Mouse (Mus musculus) forebrain, postnatal 0 days (tissue): ENCODE measurements around the gene Garem2. TPM values are rescaled to one million over a fixed set of nuclear protein-coding genes. Genes with fewer than 3 reads are reported as not detected.

Experiments used
- ATAC-seq: fragments of 200-750 bp; cut with Nextera tagmentation; 2 replicates; pipeline ENCODE4 v1.8.0; 2017; ENCODE audit warnings: mild to moderate bottlenecking, moderate library complexity
- DNase-seq: peaks from one replicate; pipeline ENCODE4 v3.0.0-alpha.2; 2015
- H3K27ac ChIP-seq: fragments of 300-500 bp; sonication (generic); 2 replicates; pipeline ENCODE4 v1.5.1; 2014; ENCODE audit warnings: low read depth, mild to moderate bottlenecking, antibody characterized with exemption, low read length, moderate library complexity, mixed read lengths
- H3K27me3 ChIP-seq: fragments of 300-500 bp; sonication (generic); 2 replicates; pipeline ENCODE4 v1.6.1; 2014; ENCODE audit warnings: mild to moderate bottlenecking, low read length, mixed read lengths; ENCODE audit not compliant: insufficient read depth
- H3K36me3 ChIP-seq: fragments of 300-500 bp; sonication (generic); 2 replicates; pipeline ENCODE4 v1.6.1; 2014; ENCODE audit warnings: mild to moderate bottlenecking, moderate library complexity; ENCODE audit not compliant: insufficient read depth
- H3K4me1 ChIP-seq: fragments of 300-500 bp; sonication (generic); 2 replicates; pipeline ENCODE4 v1.6.1; 2014; ENCODE audit warnings: antibody characterized with exemption; ENCODE audit not compliant: insufficient read depth
- H3K4me2 ChIP-seq: fragments of 300-500 bp; sonication (generic); 2 replicates; pipeline ENCODE4 v1.6.1; 2014; ENCODE audit warnings: low read depth, mild to moderate bottlenecking, moderate library complexity
- H3K4me3 ChIP-seq: fragments of 300-500 bp; sonication (generic); 2 replicates; pipeline ENCODE4 v1.5.1; 2014; ENCODE audit warnings: low read depth, low read length, mixed read lengths
- H3K9ac ChIP-seq: fragments of 300-500 bp; sonication (generic); 2 replicates; pipeline ENCODE4 v1.6.1; 2014; ENCODE audit warnings: mild to moderate bottlenecking
- H3K9me3 ChIP-seq: fragments of 300-500 bp; sonication (generic); 2 replicates; pipeline ENCODE4 v1.6.1; 2016; ENCODE audit warnings: low read length
- CTCF ChIP-seq: sonication (generic); IDR thresholded peaks from 2 replicates; pipeline ENCODE4 v1.5.1; 2016; ENCODE audit warnings: antibody characterized with exemption, control low read depth, low read depth
- WGBS: fragments of 180-500 bp; shearing (Covaris S2); extraction: QIAGEN DNeasy Blood & Tissue Kit; methylation state at CpG from one replicate; pipeline ENCODE4 v1.1.7; 2014; 5-methylcytosine and 5-hydroxymethylcytosine counted together
- polyA plus RNA-seq: library from polyadenylated mRNA; unstranded; fragments of >200 nt; fragmentation: Nextera tagmentation; extraction: Ambion mirVana; gene quantifications from 2 replicates; pipeline ENCODE4 v1.2.1, GENCODE M21; 2015
- total RNA-seq: library from RNA; depleted of rRNA; stranded (reverse); fragments of >200 nt; gene quantifications from 2 replicates; pipeline ENCODE4 v1.2.3, GENCODE M21; 2014

Gene Garem2
- total and polyA plus RNA-seq, 2 experiments from 2014 or later = 7.2 to 10.4 TPM

DNA sequence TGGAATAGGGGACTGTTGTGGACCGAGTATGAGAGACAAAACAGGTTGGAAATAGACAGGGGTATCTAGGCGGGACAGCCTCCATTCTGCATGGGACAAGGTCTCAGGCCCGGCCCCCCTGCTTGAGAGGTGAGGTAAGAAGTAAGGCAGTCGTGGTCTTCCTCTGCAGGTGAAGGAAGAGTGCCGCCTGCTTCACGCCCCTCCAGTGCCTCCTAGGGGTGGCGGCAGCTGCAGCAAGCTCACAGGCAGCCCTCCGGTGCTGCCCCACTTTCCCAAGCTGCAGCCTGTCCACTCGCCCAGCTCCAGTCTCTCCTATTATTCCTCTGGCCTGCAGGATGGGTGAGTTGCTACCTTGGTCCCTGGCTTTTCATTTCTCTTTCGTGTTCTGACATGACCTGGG is 10.8 kb downstream of the Garem2 start:
- peak; percentile 39 for TF ChIP-seq CTCF
- DNase-seq = no peak
- no peaks in the 10 kb centered on the region for H3K27me3 ChIP-seq
- no peak overlapping the region for H3K9ac ChIP-seq
- no peaks in the 10 kb centered on the region for H3K9me3 ChIP-seq
- no peak overlapping the region for H3K4me3 ChIP-seq
- no peak overlapping the region for H3K4me2 ChIP-seq
- H3K36me3 ChIP-seq = peaks cover 28% of the 10 kb centered on the region
- no peaks in the 10 kb centered on the region for H3K4me1 ChIP-seq
- no peak for ATAC-seq
- H3K27ac ChIP-seq = no peak overlapping the region
- WGBS = 41% methylated on average over 10 of the region's 10 CpGs

DNA sequence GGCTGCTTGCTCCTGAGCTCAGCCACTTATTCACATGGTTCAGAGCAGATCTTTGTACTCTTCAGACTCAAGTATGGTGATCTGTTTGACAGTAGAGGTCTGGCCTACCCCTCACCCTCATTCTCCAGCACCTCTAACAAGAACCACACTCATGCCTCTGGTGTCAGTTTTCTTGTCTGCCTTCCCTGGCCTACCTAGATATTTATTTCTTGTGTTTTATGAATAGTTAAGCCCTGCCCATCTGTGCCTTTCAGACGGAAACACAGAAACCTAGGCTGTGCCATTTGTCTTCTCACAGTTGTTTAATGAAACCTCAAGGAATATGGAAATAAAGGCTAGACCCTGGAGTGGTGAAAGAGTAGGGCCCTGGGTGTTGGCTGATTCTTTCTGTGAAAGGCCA is 13.1 kb downstream of the Garem2 start:
- Histone ChIP-seq H3K27me3 (no peaks in the 10 kb centered on the region), H3K27ac (no peak overlapping the region), H3K36me3 (peaks cover 50% of the 10 kb centered on the region), H3K9ac (no peak overlapping the region), H3K4me2 (no peak overlapping the region), H3K9me3 (no peaks in the 10 kb centered on the region), H3K4me1 (no peaks in the 10 kb centered on the region), H3K4me3 (no peak overlapping the region)
- ATAC-seq = no peak
- WGBS = 81% methylated on average over 1 of the region's 1 CpGs
- no peak for TF ChIP-seq CTCF
- DNase-seq = no peak

DNA sequence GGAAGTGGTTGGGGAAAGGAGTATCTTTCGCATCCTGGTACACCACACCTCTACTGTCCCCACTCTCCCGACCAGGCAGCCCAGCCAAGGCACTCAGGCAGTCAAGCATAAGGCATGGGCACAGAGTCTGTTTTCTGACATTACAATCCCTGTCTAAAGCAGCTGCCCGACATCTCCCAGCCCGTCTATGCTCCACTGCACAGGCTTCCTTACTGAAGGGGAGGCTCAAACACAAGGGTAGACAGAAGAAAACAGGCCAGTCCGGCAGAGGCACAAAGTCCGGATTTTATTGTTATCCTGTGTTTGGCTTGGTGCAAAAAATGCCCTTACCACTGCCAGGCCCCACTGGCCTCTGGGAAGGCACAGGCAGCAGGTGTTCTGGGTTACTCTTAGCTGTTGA is 14.2 kb downstream of the Garem2 start:
- Histone ChIP-seq H3K27me3 (no peaks in the 10 kb centered on the region), H3K36me3 (peaks cover 61% of the 10 kb centered on the region), H3K9me3 (no peaks in the 10 kb centered on the region), H3K4me3 (no peak overlapping the region), H3K27ac (no peak overlapping the region), H3K4me1 (no peaks in the 10 kb centered on the region), H3K4me2 (no peak overlapping the region), H3K9ac (no peak overlapping the region)
- no peak for ATAC-seq
- DNase-seq = no peak
- no peak for TF ChIP-seq CTCF
- 85% methylated on average over 6 of the region's 6 CpGs for WGBS

DNA sequence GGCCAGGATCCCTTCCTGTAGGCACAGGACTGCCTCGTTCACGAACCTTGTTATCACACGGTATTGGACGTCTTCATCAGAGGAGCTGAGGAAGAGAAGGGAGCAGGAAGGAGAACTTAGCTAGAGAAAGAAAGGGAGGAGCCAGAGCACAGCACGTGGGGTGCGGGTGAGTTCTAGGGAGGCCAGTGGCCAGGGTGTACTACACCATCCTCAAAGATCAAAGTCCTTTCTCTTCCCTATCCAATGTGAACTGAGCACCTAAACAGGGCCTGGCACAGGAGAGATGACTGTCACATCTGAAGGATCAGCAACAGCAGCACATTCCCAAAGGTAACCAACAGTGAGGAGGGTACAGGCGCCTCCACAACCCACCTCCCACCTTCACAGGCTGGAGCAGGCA is 15.1 kb downstream of the Garem2 start:
- Histone ChIP-seq H3K9me3 (no peaks in the 10 kb centered on the region), H3K27ac (no peak overlapping the region), H3K4me3 (no peak overlapping the region), H3K4me2 (no peak overlapping the region), H3K9ac (no peak overlapping the region), H3K27me3 (no peaks in the 10 kb centered on the region), H3K36me3 (peaks cover 70% of the 10 kb centered on the region), H3K4me1 (no peaks in the 10 kb centered on the region)
- ATAC-seq (no peak), DNase-seq (no peak)
- 83% methylated on average over 7 of the region's 7 CpGs for WGBS
- TF ChIP-seq CTCF = no peak

- no peak for TF ChIP-seq CTCF
These were observed 17.5 kb downstream of the Garem2 start for GRCm38 (mm10) chr5:30122481-30122880.

GRCm38 (mm10) chr5:30125587-30125986 is 20.6 kb downstream of the Garem2 start:
- Histone ChIP-seq H3K36me3 (peaks cover 84% of the 10 kb centered on the region), H3K4me3 (no peak overlapping the region), H3K9me3 (no peaks in the 10 kb centered on the region), H3K4me2 (no peak overlapping the region), H3K27ac (no peak overlapping the region), H3K27me3 (no peaks in the 10 kb centered on the region), H3K4me1 (no peaks in the 10 kb centered on the region), H3K9ac (no peak overlapping the region)
- no peak for ATAC-seq
- 43% methylated on average over 5 of the region's 5 CpGs for WGBS
- DNase-seq = peak; percentile 47
- TF ChIP-seq CTCF = peak; percentile 71

More at GRCm38 (mm10) chr5:30122481-30122880, 17.5 kb downstream of the Garem2 start:
- Histone ChIP-seq H3K9ac (no peak overlapping the region), H3K27ac (no peak overlapping the region), H3K4me3 (no peak overlapping the region), H3K4me1 (no peaks in the 10 kb centered on the region), H3K36me3 (peaks cover 83% of the 10 kb centered on the region), H3K27me3 (no peaks in the 10 kb centered on the region), H3K9me3 (no peaks in the 10 kb centered on the region), H3K4me2 (no peak overlapping the region)
- no peak for ATAC-seq
- 94% methylated on average over 6 of the region's 6 CpGs for WGBS
- no peak for DNase-seq

GRCm38 (mm10) chr5:30126756-30127155 is 21.8 kb downstream of the Garem2 start:
- H3K9ac ChIP-seq = no peak overlapping the region
- no peak for DNase-seq
- no peak overlapping the region for H3K27ac ChIP-seq
- H3K4me3 ChIP-seq = no peak overlapping the region
- no peak overlapping the region for H3K4me2 ChIP-seq
- H3K9me3 ChIP-seq = no peaks in the 10 kb centered on the region
- no peaks in the 10 kb centered on the region for H3K27me3 ChIP-seq
- no peaks in the 10 kb centered on the region for H3K4me1 ChIP-seq
- 89% methylated on average over 7 of the region's 7 CpGs for WGBS
- ATAC-seq = no peak
- peaks cover 78% of the 10 kb centered on the region for H3K36me3 ChIP-seq
- TF ChIP-seq CTCF = no peak
